In the genomic region with DNA sequence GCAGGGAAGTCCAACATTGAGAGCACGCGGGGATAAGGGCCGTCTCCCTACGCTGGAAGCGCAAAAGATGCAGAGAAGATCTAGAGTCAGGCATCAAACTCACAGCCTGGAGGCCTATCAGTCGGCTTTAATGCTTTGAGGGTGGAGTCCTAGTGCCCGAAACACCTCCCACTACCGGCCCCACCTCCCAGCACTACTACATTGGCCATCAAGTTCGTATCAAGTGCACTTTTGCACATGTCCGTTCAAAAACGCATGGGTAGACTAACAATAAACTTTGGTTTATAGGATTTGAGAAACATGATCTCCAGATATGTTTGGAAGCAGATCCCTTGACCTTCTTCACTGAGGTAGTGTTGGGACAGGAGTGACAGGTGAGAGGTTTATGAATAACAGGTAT, we compare ENCODE assay signal across 7 mouse cellular contexts. TPM values are rescaled to one million over a fixed set of nuclear protein-coding genes. Genes with fewer than 3 reads are reported as not detected.
DNase-seq lines count a peak whose midpoint lies in the region; ATAC-seq and TF ChIP-seq lines count a peak whose summit lies in the region.

No protein-coding gene starts in this region.

- peak overlapping the region; percentile 81; the same call in 1 of the 2 replicates for H3K9ac ChIP-seq in forebrain, embryonic 11.5 days (ENCODE audit: low read length)
- H3K9ac ChIP-seq in hindbrain, postnatal 0 days (replicated peaks; ENCODE audit: low read length) = peak overlapping the region; percentile 98
- peak overlapping the region; percentile 74 for H3K9ac ChIP-seq in liver, embryonic 14.5 days (replicated peaks)

- H3K4me3 ChIP-seq in forebrain, embryonic 11.5 days (ENCODE audit: low read depth, low read length) = peak overlapping the region; percentile 100
- H3K4me3 ChIP-seq in hindbrain, postnatal 0 days (ENCODE audit: low read length) = peak overlapping the region; percentile 100
- peak overlapping the region; percentile 79 to 87 for H3K4me3 ChIP-seq in liver, embryonic 14.5 days (ENCODE audit: insufficient read depth in 1 of 2, low read depth in 2 of 2, low read length in 2 of 2)
- peak overlapping the region; percentile 55; the same call in 1 of the 2 replicates for H3K4me3 ChIP-seq in thymus, adult 2 months (ENCODE audit: control insufficient read depth, insufficient read depth, low read length)

- H3K4me2 ChIP-seq in forebrain, embryonic 11.5 days (ENCODE audit: low read depth, low read length, severe bottlenecking) = peak overlapping the region; percentile 47
- H3K4me2 ChIP-seq in hindbrain, postnatal 0 days (ENCODE audit: low read depth, low read length) = peak overlapping the region; percentile 70
- peak overlapping the region; percentile 91 for H3K4me2 ChIP-seq in liver, embryonic 14.5 days (ENCODE audit: low read depth)

- ATAC-seq in forebrain, embryonic 11.5 days (replicated peaks; ENCODE audit: low FRiP score) = no peak
- no peak for ATAC-seq in hindbrain, postnatal 0 days
- peak; percentile 42 for ATAC-seq in liver, embryonic 14.5 days (ENCODE audit: insufficient read depth)

- peak overlapping the region; percentile 88; the same call in 1 of the 2 replicates for H3K27ac ChIP-seq in forebrain, embryonic 11.5 days (ENCODE audit: low read depth, low read length)
- H3K27ac ChIP-seq in hindbrain, postnatal 0 days = peak overlapping the region; percentile 98; the same call in 1 of the 2 replicates
- peak overlapping the region; percentile 86 for H3K27ac ChIP-seq in liver, embryonic 14.5 days
- peak overlapping the region; percentile 17; the same call in 1 of the 2 replicates for H3K27ac ChIP-seq in thymus, adult 2 months (ENCODE audit: control insufficient read depth, insufficient read depth, low read length)

- H3K4me1 ChIP-seq in forebrain, embryonic 11.5 days (replicated peaks; ENCODE audit: control insufficient read depth, insufficient read depth, low read length) = peaks cover 10% of the 10 kb centered on the region
- H3K4me1 ChIP-seq in hindbrain, postnatal 0 days (ENCODE audit: insufficient read depth, low read length) = 0 out of 2 replicates have a peak, but pooled peaks cover 11% of the 10 kb centered on the region
- peaks cover 5 to 16% of the 10 kb centered on the region in 2 experiments for H3K4me1 ChIP-seq in liver, embryonic 14.5 days (replicated peaks; ENCODE audit: control insufficient read depth in 2 of 2, insufficient read depth in 2 of 2, low read length in 1 of 2)
- H3K4me1 ChIP-seq in thymus, adult 2 months (replicated peaks; ENCODE audit: control insufficient read depth, insufficient read depth, low read length) = peaks cover 4% of the 10 kb centered on the region

- no peak for TF ChIP-seq POLR2A in thymus, adult 2 months (IDR thresholded peaks at IDR 0.05; ENCODE audit: control insufficient read depth, extremely low read depth, insufficient read depth, low read length, poor library complexity)

- TF ChIP-seq EP300 in liver, embryonic 14.5 days (IDR thresholded peaks at IDR 0.05; ENCODE audit: low read depth) = no peak

- no peaks in the 10 kb centered on the region for H3K27me3 ChIP-seq in forebrain, embryonic 11.5 days (ENCODE audit: control insufficient read depth, insufficient read depth, low read length)
- H3K27me3 ChIP-seq in hindbrain, postnatal 0 days (ENCODE audit: insufficient read depth, low read length) = no peaks in the 10 kb centered on the region
- H3K27me3 ChIP-seq in liver, embryonic 14.5 days (ENCODE audit: control insufficient read depth, insufficient read depth, low read length) = no peaks in the 10 kb centered on the region
- H3K27me3 ChIP-seq in thymus, adult 2 months (ENCODE audit: control insufficient read depth, insufficient read depth, low read length) = no peaks in the 10 kb centered on the region

- WGBS in forebrain, embryonic 11.5 days = 4% methylated on average over 11 of the region's 11 CpGs
- 6% methylated on average over 11 of the region's 11 CpGs for WGBS in hindbrain, postnatal 0 days
- under 1% methylated on average over 11 of the region's 11 CpGs for WGBS in liver, embryonic 14.5 days (ENCODE audit: insufficient replicate concordance)
- WGBS in thymus, adult 2 months = 1% methylated on average over 11 of the region's 11 CpGs

- peak; percentile 86 for DNase-seq in ES-CJ7 (ENCODE audit: low read depth, low spot score)
- DNase-seq in adrenal gland, adult 8-10 months = peak; percentile 53
- DNase-seq in forebrain, embryonic 11.5 days (ENCODE audit: low spot score) = peak; percentile 72
- peak; percentile 32 for DNase-seq in hindbrain, postnatal 0 days (ENCODE audit: low spot score)
- DNase-seq in liver, embryonic 14.5 days (ENCODE audit: low read depth in 3 of 3, low spot score in 3 of 3) = peak; percentile 71 to 81 (median 74)
- DNase-seq in natural killer cell, adult 2 months (ENCODE audit: low spot score in 2 of 2) = peak; percentile 60 to 68
- DNase-seq in thymus, adult 2 months = peak; percentile 56

- no peaks in the 10 kb centered on the region for H3K36me3 ChIP-seq in forebrain, embryonic 11.5 days (ENCODE audit: control insufficient read depth, insufficient read depth, low read length)
- H3K36me3 ChIP-seq in hindbrain, postnatal 0 days (ENCODE audit: insufficient read depth, low read length) = no peaks in the 10 kb centered on the region
- no peaks in the 10 kb centered on the region; the same call in 1 of the 2 replicates for H3K36me3 ChIP-seq in liver, embryonic 14.5 days (replicated peaks; ENCODE audit: control insufficient read depth, insufficient read depth, low read depth)
- H3K36me3 ChIP-seq in thymus, adult 2 months (ENCODE audit: control insufficient read depth, insufficient read depth, low read length) = no peaks in the 10 kb centered on the region

- no peaks in the 10 kb centered on the region for H3K9me3 ChIP-seq in forebrain, embryonic 11.5 days (ENCODE audit: control insufficient read depth, low read length)
- H3K9me3 ChIP-seq in hindbrain, postnatal 0 days (ENCODE audit: low read length) = no peaks in the 10 kb centered on the region
- no peaks in the 10 kb centered on the region for H3K9me3 ChIP-seq in liver, embryonic 14.5 days (ENCODE audit: control insufficient read depth, low read length)

- no peak for TF ChIP-seq CTCF in hindbrain, postnatal 0 days (IDR thresholded peaks at IDR 0.05; ENCODE audit: low read depth)
- 0 out of 2 replicates have a peak, but pooled peaks have one; percentile 6 for TF ChIP-seq CTCF in liver, embryonic 14.5 days (IDR thresholded peaks at IDR 0.05; ENCODE audit: low read depth)
- no peak for TF ChIP-seq CTCF in thymus, adult 2 months (IDR thresholded peaks at IDR 0.05; ENCODE audit: borderline replicate concordance, control insufficient read depth, extremely low read depth, insufficient read depth, low read length, poor library complexity)

RNA-seq across cellular contexts. Expression of a gene that starts 1.0 kb away (rescaled TPM):
- 10 to 100 TPM; 71.9 to 94.0 (median 83.8) TPM for total RNA-seq in adrenal gland, adult 8-10 months (2022)
- 193 and 215 TPM in 2 replicates for polyA plus RNA-seq in forebrain, embryonic 11.5 days (2014; fragmentation: Nextera tagmentation; extraction: Ambion mirVana)
- 66.4 and 69.0 TPM in 2 replicates for total RNA-seq in hindbrain, postnatal 0 days (2014; rRNA removed)
- 154 and 159 TPM in 2 replicates for polyA plus RNA-seq in hindbrain, postnatal 0 days (2015; fragmentation: Nextera tagmentation; extraction: Ambion mirVana)
- 21.0 and 41.5 TPM in 2 replicates for polyA plus RNA-seq in liver, embryonic 14.5 days (2012; rRNA removed)
- 40.7 and 48.9 TPM in 2 replicates for polyA plus RNA-seq in liver, embryonic 14.5 days (2014; fragmentation: Nextera tagmentation; extraction: Ambion mirVana)
- polyA plus RNA-seq in thymus, adult 2 months (2012; rRNA removed) = 21.0 and 21.5 TPM in 2 replicates

RNA-seq across cellular contexts. Expression of a gene that starts 25.3 kb away (rescaled TPM):
- 10 to 100 TPM; 16.2 to 20.8 (median 18.1) TPM for total RNA-seq in adrenal gland, adult 8-10 months (2022)
- 28.2 and 30.8 TPM in 2 replicates for polyA plus RNA-seq in forebrain, embryonic 11.5 days (2014; fragmentation: Nextera tagmentation; extraction: Ambion mirVana)
- total RNA-seq in hindbrain, postnatal 0 days (2014; rRNA removed) = 53.4 and 61.5 TPM in 2 replicates
- 22.4 and 22.6 TPM in 2 replicates for polyA plus RNA-seq in hindbrain, postnatal 0 days (2015; fragmentation: Nextera tagmentation; extraction: Ambion mirVana)
- polyA plus RNA-seq in liver, embryonic 14.5 days (2012; rRNA removed) = 2.6 and 2.7 TPM in 2 replicates
- 2.6 and 2.9 TPM in 2 replicates for polyA plus RNA-seq in liver, embryonic 14.5 days (2014; fragmentation: Nextera tagmentation; extraction: Ambion mirVana)
- polyA plus RNA-seq in thymus, adult 2 months (2012; rRNA removed) = 15.6 and 18.7 TPM in 2 replicates

Comparison
In these comparisons a context has a peak if more than half of its experiments do, and no peak if none do; other contexts are left out.
1. DNase-seq: peak in every context shown above with its lines; median percentile 86 in ES-CJ7; 74 in liver, embryonic 14.5 days; 72 in forebrain, embryonic 11.5 days; 64 in natural killer cell, adult 2 months; 56 in thymus, adult 2 months; 53 in adrenal gland, adult 8-10 months; 32 in hindbrain, postnatal 0 days.
2. H3K27ac ChIP-seq: peak in every context shown above with its lines; median percentile 98 in hindbrain, postnatal 0 days; 88 in forebrain, embryonic 11.5 days; 86 in liver, embryonic 14.5 days; 17 in thymus, adult 2 months.